ENCODE assay signal across 12 mouse cellular contexts in genomic region chr17:73036845-73037244, GRCm38 (mm10).
DNase-seq lines count a peak whose midpoint lies in the region; ATAC-seq and TF ChIP-seq lines count a peak whose summit lies in the region.
"Had no signal": no experiment of that assay in that cellular context is flagged by ENCODE, and none has a peak within 500 bp of the region (broad histone marks: within the 10 kb centered on the region; RNA-seq: fewer than 3 reads in every experiment).

No protein-coding gene starts in this region.

- H3K4me2 ChIP-seq in lung, postnatal 0 days (replicated peaks; ENCODE audit: low read depth, low read length) = no peak overlapping the region
- H3K4me2 ChIP-seq in heart, postnatal 0 days (ENCODE audit: low read depth, low read length) = no peak overlapping the region
- no peak overlapping the region for H3K4me2 ChIP-seq in stomach, postnatal 0 days (replicated peaks; ENCODE audit: low read depth)

- TF ChIP-seq CTCF in lung, postnatal 0 days (IDR thresholded peaks at IDR 0.05) = no peak
- no peak for TF ChIP-seq CTCF in heart, postnatal 0 days (IDR thresholded peaks at IDR 0.05; ENCODE audit: low read depth)
- TF ChIP-seq CTCF in stomach, postnatal 0 days (IDR thresholded peaks at IDR 0.05; ENCODE audit: low read depth) = no peak
- no peak for TF ChIP-seq CTCF in left cerebral cortex, adult 2 months (IDR thresholded peaks at IDR 0.05)

- peak; percentile 73 for ATAC-seq in lung, postnatal 0 days
- ATAC-seq in heart, postnatal 0 days (ENCODE audit: insufficient read depth, low read depth) = peak; percentile 87
- ATAC-seq in stomach, postnatal 0 days (ENCODE audit: low FRiP score, low TSS enrichment) = peak; percentile 82

- peak; percentile 12 for DNase-seq in adrenal gland, postnatal 14 days
- DNase-seq in adrenal gland, postnatal 36 days = no peak
- DNase-seq in lung, postnatal 0 days (ENCODE audit: low spot score) = peak; percentile 65
- no peak for DNase-seq in lung, adult 18-20 months
- DNase-seq in heart, postnatal 0 days (ENCODE audit: low spot score) = peak; percentile 87
- peak; percentile 26 for DNase-seq in stomach, postnatal 0 days (ENCODE audit: low spot score)
- no peak for DNase-seq in left cerebral cortex, adult 2 months (ENCODE audit: extremely low spot score in 1 of 2, low spot score in 2 of 2)
- no peak for DNase-seq in thymus, postnatal 0 days (ENCODE audit: low spot score)
- DNase-seq: cerebellum, postnatal 36 days; kidney, adult 18-20 months; thymus, postnatal 14 days had no signal

- TF ChIP-seq EP300 in lung, postnatal 0 days (IDR thresholded peaks at IDR 0.05) = no peak
- TF ChIP-seq EP300 in heart, postnatal 0 days (IDR thresholded peaks at IDR 0.05; ENCODE audit: low read depth) = no peak
- no peak for TF ChIP-seq EP300 in stomach, postnatal 0 days (optimal IDR thresholded peaks at IDR 0.05)

- 0 out of 2 replicates have a peak overlapping the region, but pooled peaks have one; percentile 32 for H3K27ac ChIP-seq in lung, postnatal 0 days (ENCODE audit: low read length)
- peak overlapping the region; percentile 85 for H3K27ac ChIP-seq in heart, postnatal 0 days (ENCODE audit: low read depth)
- H3K27ac ChIP-seq in stomach, postnatal 0 days (replicated peaks) = peak overlapping the region; percentile 13; the same call in 1 of the 2 replicates
- H3K27ac ChIP-seq in left cerebral cortex, adult 2 months = no peak overlapping the region
- H3K27ac ChIP-seq: liver, embryonic 14.5 days had no signal

- no peaks in the 10 kb centered on the region for H3K27me3 ChIP-seq in lung, postnatal 0 days (replicated peaks; ENCODE audit: insufficient read depth, low read length)
- H3K27me3 ChIP-seq in heart, postnatal 0 days (ENCODE audit: control insufficient read depth, insufficient read depth, low read length) = no peaks in the 10 kb centered on the region
- no peaks in the 10 kb centered on the region for H3K27me3 ChIP-seq in stomach, postnatal 0 days (ENCODE audit: control insufficient read depth, insufficient read depth, low read length)

- no peaks in the 10 kb centered on the region for H3K9me3 ChIP-seq in lung, postnatal 0 days (ENCODE audit: low read length)
- H3K9me3 ChIP-seq in heart, postnatal 0 days (replicated peaks; ENCODE audit: control insufficient read depth, low read length) = no peaks in the 10 kb centered on the region
- no peaks in the 10 kb centered on the region for H3K9me3 ChIP-seq in stomach, postnatal 0 days (ENCODE audit: control insufficient read depth, low read length)

- H3K36me3 ChIP-seq in lung, postnatal 0 days (ENCODE audit: insufficient read depth, low read length) = no peaks in the 10 kb centered on the region
- H3K36me3 ChIP-seq in heart, postnatal 0 days (replicated peaks; ENCODE audit: control insufficient read depth, insufficient read depth, low read length) = no peaks in the 10 kb centered on the region
- no peaks in the 10 kb centered on the region for H3K36me3 ChIP-seq in stomach, postnatal 0 days (ENCODE audit: control insufficient read depth, insufficient read depth, low read length)

- peaks cover 10% of the 10 kb centered on the region; the same call in 1 of the 2 replicates for H3K4me1 ChIP-seq in lung, postnatal 0 days (ENCODE audit: insufficient read depth, low read depth, low read length)
- H3K4me1 ChIP-seq in heart, postnatal 0 days (ENCODE audit: control insufficient read depth, insufficient read depth) = peaks cover 28% of the 10 kb centered on the region
- H3K4me1 ChIP-seq in stomach, postnatal 0 days (replicated peaks; ENCODE audit: control insufficient read depth, insufficient read depth) = peaks cover 2% of the 10 kb centered on the region; the same call in 1 of the 2 replicates

- H3K4me3 ChIP-seq in lung, postnatal 0 days (ENCODE audit: low read depth, low read length) = no peak overlapping the region
- no peak overlapping the region for H3K4me3 ChIP-seq in heart, postnatal 0 days (ENCODE audit: low read depth, low read length)
- no peak overlapping the region for H3K4me3 ChIP-seq in stomach, postnatal 0 days (ENCODE audit: low read depth, low read length)
- no peak overlapping the region for H3K4me3 ChIP-seq in left cerebral cortex, adult 2 months

- intact Hi-C loops in left cerebral cortex, adult 2 months (cut with DNase I) = no loop called here

- 19% methylated on average over 3 of the region's 3 CpGs for WGBS in lung, postnatal 0 days
- WGBS in heart, postnatal 0 days = 11% methylated on average over 3 of the region's 3 CpGs
- 14% methylated on average over 3 of the region's 3 CpGs for WGBS in stomach, postnatal 0 days

- no peak overlapping the region for H3K9ac ChIP-seq in lung, postnatal 0 days (replicated peaks; ENCODE audit: low read depth)
- peak overlapping the region; percentile 31; the same call in 1 of the 2 replicates for H3K9ac ChIP-seq in heart, postnatal 0 days (replicated peaks; ENCODE audit: low read depth, low read length)
- no peak overlapping the region for H3K9ac ChIP-seq in stomach, postnatal 0 days (ENCODE audit: low read length)
- H3K9ac ChIP-seq: liver, embryonic 14.5 days had no signal

Comparison
In these comparisons a context has a peak if more than half of its experiments do, and no peak if none do; other contexts are left out.
1. DNase-seq: peak in adrenal gland, postnatal 14 days (single experiment), lung, postnatal 0 days (single experiment), heart, postnatal 0 days (single experiment) and stomach, postnatal 0 days (single experiment); none in adrenal gland, postnatal 36 days (0 of 2), lung, adult 18-20 months (0 of 2), left cerebral cortex, adult 2 months (0 of 2) and thymus, postnatal 0 days (single experiment).
2. Peak in every context shown above with its lines, with median percentiles within 50 percentile points of each other: ATAC-seq.